Comparison of ENCODE assay signal across 24 mouse cellular contexts in the genomic region with DNA sequence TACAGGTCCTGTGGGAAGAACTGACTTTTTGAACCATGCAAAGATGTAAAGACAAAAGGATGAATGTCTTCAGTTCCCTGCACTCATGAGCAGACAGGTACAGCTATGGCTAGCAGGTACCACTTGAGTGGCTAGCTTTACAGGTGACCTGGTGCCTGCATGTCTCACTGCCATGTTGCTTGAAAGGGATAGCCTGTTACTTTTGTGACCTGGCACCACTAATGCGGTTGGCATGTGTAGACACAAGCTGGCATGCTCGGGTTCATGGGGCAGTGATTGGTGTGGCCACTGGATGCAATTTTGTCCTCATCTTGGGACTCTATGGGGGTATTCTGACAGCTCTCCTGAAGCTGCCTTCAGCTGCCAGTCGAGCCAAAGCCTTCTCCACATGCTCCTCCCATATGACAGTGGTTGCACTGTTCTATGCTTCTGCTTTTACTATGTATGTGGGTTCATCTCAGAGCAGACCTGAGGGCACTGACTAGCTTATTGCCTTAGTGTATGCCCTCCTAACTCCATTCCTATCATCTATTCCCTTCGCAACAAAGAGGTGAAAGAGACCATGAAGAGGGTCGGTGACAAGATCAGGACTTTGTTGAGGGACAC. TPM values are rescaled to one million over a fixed set of nuclear protein-coding genes. Genes with fewer than 3 reads are reported as not detected.
DNase-seq lines count a peak whose midpoint lies in the region; ATAC-seq and TF ChIP-seq lines count a peak whose summit lies in the region.
"Had no signal": no experiment of that assay in that cellular context is flagged by ENCODE, and none has a peak within 500 bp of the region (broad histone marks: within the 10 kb centered on the region; RNA-seq: fewer than 3 reads in every experiment).

No protein-coding gene starts in this region.

- H3K27ac ChIP-seq in liver, embryonic 16.5 days (ENCODE audit: low read length) = no peak overlapping the region
- H3K27ac ChIP-seq in liver, postnatal 0 days (ENCODE audit: low read depth) = no peak overlapping the region
- H3K27ac ChIP-seq: embryonic facial prominence, embryonic 12.5 days; forebrain, embryonic 13.5 days; heart, adult 2 months; hindbrain, embryonic 12.5 days; hindbrain, postnatal 0 days had no signal

- no peak for DNase-seq in liver, postnatal 0 days
- DNase-seq in right cerebral cortex, postnatal 36 days (ENCODE audit: low spot score in 2 of 2) = no peak
- no peak for DNase-seq in right cerebral cortex, adult 2 months (ENCODE audit: low spot score in 2 of 2)
- DNase-seq: adrenal gland, adult 2 months; adrenal gland, postnatal 25 days; cerebellum, adult 2 months; cerebellum, postnatal 10 days; forebrain, postnatal 0 days; gastrocnemius, postnatal 25 days had no signal

- H3K4me1 ChIP-seq in liver, embryonic 16.5 days (ENCODE audit: control insufficient read depth, low read depth, low read length) = no peaks in the 10 kb centered on the region
- H3K4me1 ChIP-seq in liver, postnatal 0 days (ENCODE audit: insufficient read depth) = no peaks in the 10 kb centered on the region
- H3K4me1 ChIP-seq: embryonic facial prominence, embryonic 12.5 days; forebrain, embryonic 13.5 days; heart, embryonic 12.5 days; hindbrain, embryonic 12.5 days had no signal

- TF ChIP-seq EP300 in liver, postnatal 0 days (IDR thresholded peaks at IDR 0.05; ENCODE audit: low read depth) = no peak

- no peaks in the 10 kb centered on the region for H3K36me3 ChIP-seq in liver, embryonic 16.5 days (ENCODE audit: control insufficient read depth, insufficient read depth)
- H3K36me3 ChIP-seq in liver, postnatal 0 days (replicated peaks; ENCODE audit: insufficient read depth, low read length) = no peaks in the 10 kb centered on the region
- H3K36me3 ChIP-seq: embryonic facial prominence, embryonic 12.5 days; heart, embryonic 12.5 days; hindbrain, embryonic 12.5 days had no signal

- no peak for TF ChIP-seq CTCF in liver, postnatal 0 days (IDR thresholded peaks at IDR 0.05; ENCODE audit: low read depth)

- ATAC-seq in liver, embryonic 16.5 days (ENCODE audit: low read depth) = peak; percentile 37; the same call in 1 of the 2 replicates
- no peak for ATAC-seq in liver, postnatal 0 days
- ATAC-seq in erythroid progenitor cell, adult 5-6 weeks (replicated peaks; ENCODE audit: low FRiP score, poor library complexity, severe bottlenecking) = 0 out of 2 replicates have a peak, but pooled peaks have one; percentile 25
- ATAC-seq in megakaryocyte, adult 5-6 weeks (ENCODE audit: poor library complexity, severe bottlenecking) = peak; percentile 54
- ATAC-seq: forebrain, embryonic 13.5 days; forebrain, postnatal 0 days; hindbrain, postnatal 0 days had no signal

- H3K4me3 ChIP-seq in liver, embryonic 16.5 days (ENCODE audit: low read depth, low read length) = no peak overlapping the region
- H3K4me3 ChIP-seq in liver, postnatal 0 days (ENCODE audit: low read depth, low read length) = no peak overlapping the region
- H3K4me3 ChIP-seq: embryonic facial prominence, embryonic 12.5 days; forebrain, embryonic 13.5 days; heart, adult 2 months; heart, embryonic 12.5 days; hindbrain, embryonic 12.5 days had no signal

- no peak overlapping the region for H3K4me2 ChIP-seq in liver, embryonic 16.5 days (ENCODE audit: low read depth, low read length)
- H3K4me2 ChIP-seq in liver, postnatal 0 days (ENCODE audit: low read depth, low read length) = no peak overlapping the region
- H3K4me2 ChIP-seq: embryonic facial prominence, embryonic 12.5 days; forebrain, embryonic 13.5 days; heart, embryonic 12.5 days; hindbrain, embryonic 12.5 days had no signal

- WGBS in liver, embryonic 16.5 days (ENCODE audit: insufficient replicate concordance) = 58% methylated on average over 5 of the region's 5 CpGs
- 62% methylated on average over 5 of the region's 5 CpGs for WGBS in liver, postnatal 0 days (ENCODE audit: insufficient replicate concordance)

- H3K9ac ChIP-seq in liver, embryonic 16.5 days (ENCODE audit: low read depth, low read length) = no peak overlapping the region
- H3K9ac ChIP-seq in liver, postnatal 0 days (replicated peaks) = no peak overlapping the region
- H3K9ac ChIP-seq: embryonic facial prominence, embryonic 12.5 days; forebrain, embryonic 13.5 days; forebrain, postnatal 0 days; heart, embryonic 12.5 days; hindbrain, embryonic 12.5 days had no signal

- H3K27me3 ChIP-seq in liver, embryonic 16.5 days (ENCODE audit: control insufficient read depth, insufficient read depth, low read depth, low read length) = no peaks in the 10 kb centered on the region
- H3K27me3 ChIP-seq in liver, postnatal 0 days (ENCODE audit: insufficient read depth, low read length) = no peaks in the 10 kb centered on the region
- H3K27me3 ChIP-seq: embryonic facial prominence, embryonic 12.5 days; forebrain, embryonic 13.5 days; heart, embryonic 12.5 days; hindbrain, embryonic 12.5 days had no signal

- no peaks in the 10 kb centered on the region for H3K9me3 ChIP-seq in liver, embryonic 16.5 days (replicated peaks; ENCODE audit: control insufficient read depth, low read length)
- no peaks in the 10 kb centered on the region for H3K9me3 ChIP-seq in liver, postnatal 0 days (ENCODE audit: low read length)
- H3K9me3 ChIP-seq: embryonic facial prominence, embryonic 12.5 days; forebrain, embryonic 13.5 days; heart, embryonic 12.5 days; hindbrain, embryonic 12.5 days had no signal

RNA-seq across cellular contexts. Expression of a gene that starts 3.0 kb away (rescaled TPM):
- not detected in 2 replicates for polyA plus RNA-seq in liver, embryonic 16.5 days (2015; fragmentation: Nextera tagmentation; extraction: Ambion mirVana)
- not detected in 2 replicates for polyA plus RNA-seq in liver, postnatal 0 days (2015; fragmentation: Nextera tagmentation; extraction: Ambion mirVana)
- total RNA-seq in erythroid progenitor cell, adult 5-6 weeks (2015; ENCODE audit: low replicate concordance) = not detected in 2 replicates
- not detected in 2 replicates for total RNA-seq in erythroid progenitor cell, adult 5-6 weeks (2017; ENCODE audit: low replicate concordance)
- total RNA-seq in megakaryocyte, adult 5-6 weeks (2015) = 0.30 and 0.71 TPM in 2 replicates
- total RNA-seq in megakaryocyte, adult 5-6 weeks (2017) = 0.29 TPM in 1 of 2 replicates, not detected in the other
- total RNA-seq: adrenal gland, adult 2 months; adrenal gland, postnatal 25 days; ES-E14; forebrain, postnatal 0 days; gastrocnemius, adult 18-20 months; gastrocnemius, postnatal 25 days; heart, adult 2 months; heart, postnatal 25 days; hindbrain, postnatal 0 days had no signal
- polyA plus RNA-seq: cerebellum, adult 2 months; cortical plate, adult 2 months; embryonic facial prominence, embryonic 12.5 days; forebrain, embryonic 13.5 days; forebrain, postnatal 0 days; heart, adult 2 months; heart, embryonic 12.5 days; heart, embryonic 16.5 days; hindbrain, embryonic 12.5 days; hindbrain, postnatal 0 days; intestine, embryonic 14.5 days had no signal

RNA-seq across cellular contexts. Expression of a gene that starts 11.5 kb away (rescaled TPM):
- polyA plus RNA-seq in liver, embryonic 16.5 days (2015; fragmentation: Nextera tagmentation; extraction: Ambion mirVana) = 0.09 and 0.12 TPM in 2 replicates
- 0.08 and 0.11 TPM in 2 replicates for polyA plus RNA-seq in liver, postnatal 0 days (2015; fragmentation: Nextera tagmentation; extraction: Ambion mirVana)
- not detected in 2 replicates for total RNA-seq in erythroid progenitor cell, adult 5-6 weeks (2015; ENCODE audit: low replicate concordance)
- total RNA-seq in erythroid progenitor cell, adult 5-6 weeks (2017; ENCODE audit: low replicate concordance) = not detected in 2 replicates
- total RNA-seq in megakaryocyte, adult 5-6 weeks (2015) = 0.51 and 0.73 TPM in 2 replicates
- 0.22 and 0.49 TPM in 2 replicates for total RNA-seq in megakaryocyte, adult 5-6 weeks (2017)
- total RNA-seq: adrenal gland, adult 2 months; adrenal gland, postnatal 25 days; ES-E14; forebrain, postnatal 0 days; gastrocnemius, adult 18-20 months; gastrocnemius, postnatal 25 days; heart, adult 2 months; heart, postnatal 25 days; hindbrain, postnatal 0 days had no signal
- polyA plus RNA-seq: cerebellum, adult 2 months; cortical plate, adult 2 months; forebrain, embryonic 13.5 days; forebrain, postnatal 0 days; heart, embryonic 16.5 days; hindbrain, embryonic 12.5 days; hindbrain, postnatal 0 days had no signal

RNA-seq across cellular contexts. Expression of a gene that starts 14.4 kb away (rescaled TPM):
- polyA plus RNA-seq in liver, embryonic 16.5 days (2015; fragmentation: Nextera tagmentation; extraction: Ambion mirVana) = not detected in 2 replicates
- polyA plus RNA-seq in liver, postnatal 0 days (2015; fragmentation: Nextera tagmentation; extraction: Ambion mirVana) = not detected in 2 replicates
- total RNA-seq in erythroid progenitor cell, adult 5-6 weeks (2015; ENCODE audit: low replicate concordance) = not detected in 2 replicates
- not detected in 2 replicates for total RNA-seq in erythroid progenitor cell, adult 5-6 weeks (2017; ENCODE audit: low replicate concordance)
- not detected in 2 replicates for total RNA-seq in megakaryocyte, adult 5-6 weeks (2015)
- not detected in 2 replicates for total RNA-seq in megakaryocyte, adult 5-6 weeks (2017)
- total RNA-seq: adrenal gland, adult 2 months; adrenal gland, postnatal 25 days; ES-E14; forebrain, postnatal 0 days; gastrocnemius, adult 18-20 months; gastrocnemius, postnatal 25 days; heart, adult 2 months; heart, postnatal 25 days; hindbrain, postnatal 0 days had no signal
- polyA plus RNA-seq: adrenal gland, adult 2 months; cerebellum, adult 2 months; cortical plate, adult 2 months; forebrain, embryonic 13.5 days; forebrain, postnatal 0 days; heart, adult 2 months; heart, embryonic 12.5 days; heart, embryonic 16.5 days; hindbrain, embryonic 12.5 days; hindbrain, postnatal 0 days; intestine, embryonic 14.5 days had no signal

RNA-seq across cellular contexts. Expression of a gene that starts 20.4 kb away (rescaled TPM):
- 0.60 and 1.1 TPM in 2 replicates for polyA plus RNA-seq in liver, embryonic 16.5 days (2015; fragmentation: Nextera tagmentation; extraction: Ambion mirVana)
- polyA plus RNA-seq in liver, postnatal 0 days (2015; fragmentation: Nextera tagmentation; extraction: Ambion mirVana) = 2.0 and 2.5 TPM in 2 replicates
- 1.3 and 4.7 TPM in 2 replicates for total RNA-seq in erythroid progenitor cell, adult 5-6 weeks (2015; ENCODE audit: low replicate concordance)
- 5.5 TPM in 1 of 2 replicates, not detected in the other for total RNA-seq in erythroid progenitor cell, adult 5-6 weeks (2017; ENCODE audit: low replicate concordance)
- total RNA-seq in megakaryocyte, adult 5-6 weeks (2015) = 33.5 and 35.2 TPM in 2 replicates
- 25.3 and 27.3 TPM in 2 replicates for total RNA-seq in megakaryocyte, adult 5-6 weeks (2017)
- total RNA-seq: ES-E14; forebrain, postnatal 0 days; hindbrain, postnatal 0 days had no signal
- polyA plus RNA-seq: cerebellum, adult 2 months; embryonic facial prominence, embryonic 12.5 days; forebrain, embryonic 13.5 days; forebrain, postnatal 0 days; hindbrain, embryonic 12.5 days; hindbrain, postnatal 0 days had no signal

RNA-seq across cellular contexts. Expression of a gene that starts 32.1 kb away (rescaled TPM):
- not detected in 2 replicates for polyA plus RNA-seq in liver, embryonic 16.5 days (2015; fragmentation: Nextera tagmentation; extraction: Ambion mirVana)
- polyA plus RNA-seq in liver, postnatal 0 days (2015; fragmentation: Nextera tagmentation; extraction: Ambion mirVana) = not detected in 2 replicates
- not detected in 2 replicates for total RNA-seq in erythroid progenitor cell, adult 5-6 weeks (2015; ENCODE audit: low replicate concordance)
- total RNA-seq in erythroid progenitor cell, adult 5-6 weeks (2017; ENCODE audit: low replicate concordance) = not detected in 2 replicates
- not detected in 2 replicates for total RNA-seq in megakaryocyte, adult 5-6 weeks (2015)
- total RNA-seq in megakaryocyte, adult 5-6 weeks (2017) = not detected in 2 replicates
- total RNA-seq: adrenal gland, adult 2 months; adrenal gland, postnatal 25 days; ES-E14; forebrain, postnatal 0 days; gastrocnemius, adult 18-20 months; gastrocnemius, postnatal 25 days; heart, adult 2 months; heart, postnatal 25 days; hindbrain, postnatal 0 days had no signal
- polyA plus RNA-seq: adrenal gland, adult 2 months; cerebellum, adult 2 months; cortical plate, adult 2 months; embryonic facial prominence, embryonic 12.5 days; forebrain, embryonic 13.5 days; forebrain, postnatal 0 days; heart, adult 2 months; heart, embryonic 12.5 days; heart, embryonic 16.5 days; hindbrain, embryonic 12.5 days; hindbrain, postnatal 0 days; intestine, embryonic 14.5 days had no signal
